Mouse (Mus musculus): ENCODE measurements around the gene Sgpp2.

DNA sequence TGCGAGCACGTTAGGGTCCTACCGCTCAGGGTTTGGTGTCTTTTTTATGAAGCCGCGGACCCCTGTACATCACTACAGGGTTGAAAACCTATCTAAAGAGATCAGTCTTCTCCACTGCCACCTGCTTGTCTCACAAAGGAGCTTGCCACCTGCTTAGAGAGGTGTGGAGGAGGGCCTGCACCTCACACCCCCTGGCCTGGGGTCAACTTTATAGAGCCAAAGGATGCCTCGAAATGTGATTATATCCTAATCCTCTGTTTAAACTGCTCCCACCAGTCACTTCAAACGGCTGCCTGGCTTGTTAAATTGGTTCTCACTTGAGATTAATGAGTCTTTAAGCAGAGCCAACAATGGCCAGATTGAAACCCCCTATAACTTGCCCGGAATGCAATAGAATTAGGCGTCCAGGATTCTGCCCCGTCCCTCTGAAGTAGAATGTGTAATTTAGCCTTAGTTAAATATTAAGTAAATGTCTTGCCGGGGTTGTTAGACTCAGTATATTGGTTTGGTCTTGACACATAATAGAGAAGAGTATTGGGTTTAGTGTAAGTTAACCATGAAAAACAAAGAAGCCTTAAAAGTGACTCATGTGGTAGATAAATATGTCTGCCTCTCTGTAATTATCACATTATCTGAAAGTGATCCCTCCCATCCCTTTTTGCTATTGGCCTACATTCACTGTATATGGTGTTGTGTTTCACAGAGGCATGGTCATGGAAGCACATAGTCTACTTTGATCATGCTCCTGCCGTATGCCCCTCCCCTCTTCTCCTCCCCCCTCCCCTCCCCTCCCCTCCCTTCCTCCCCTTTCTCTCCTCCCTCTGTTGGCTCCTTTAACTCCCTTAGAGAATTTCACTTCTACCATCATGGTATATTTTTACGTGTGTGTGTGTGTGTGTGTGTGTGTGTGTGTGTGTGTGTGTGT, 54.1 kb downstream of the Sgpp2 start:
- TF ChIP-seq CTCF (IDR thresholded peaks at IDR 0.05; ENCODE audit: low read depth, low read length): no peak
- TF ChIP-seq GATA1 (IDR thresholded peaks at IDR 0.05; ENCODE audit: borderline replicate concordance, low read length): no peak
- TF ChIP-seq POLR2AphosphoS5 (IDR thresholded peaks at IDR 0.05; ENCODE audit: insufficient replicate concordance, low read depth, low read length): no peak
- no peak for TF ChIP-seq TAL1 (conservative IDR thresholded peaks at IDR 0.05; ENCODE audit: low read depth, low read length)

All from G1E (cell line).